ENCODE assay signal across 34 mouse cellular contexts in genomic region chr3:134895831-134896230, GRCm38 (mm10).
"Had no signal": no experiment of that assay in that cellular context is flagged by ENCODE, and none has a peak within 500 bp of the region (broad histone marks: within the 10 kb centered on the region; RNA-seq: fewer than 3 reads in every experiment).

No protein-coding gene starts in this region.

- H3K27me3 ChIP-seq: heart, embryonic 12.5 days; heart, embryonic 13.5 days; heart, embryonic 15.5 days; hindbrain, embryonic 12.5 days; hindbrain, embryonic 13.5 days; hindbrain, embryonic 15.5 days; intestine, embryonic 15.5 days; kidney, embryonic 15.5 days had no signal

- DNase-seq: heart, postnatal 10 days; heart, postnatal 36 days; heart, postnatal 4 days; kidney, adult 11 months; kidney, adult 18-20 months; kidney, adult 2 months; kidney, adult 8-10 months; kidney, adult 9 months; kidney, postnatal 10 days; kidney, postnatal 14 days; kidney, postnatal 25 days; kidney, postnatal 36 days; kidney, postnatal 4 days; layer of hippocampus, adult 9-11 months; layer of hippocampus, postnatal 36 days had no signal

- H3K4me3 ChIP-seq: heart, embryonic 12.5 days; heart, embryonic 13.5 days; heart, embryonic 15.5 days; hindbrain, embryonic 10.5 days; hindbrain, embryonic 12.5 days; hindbrain, embryonic 13.5 days; hindbrain, embryonic 15.5 days; intestine, embryonic 15.5 days; kidney, embryonic 15.5 days; layer of hippocampus, adult 2 months; left cerebral cortex, adult 2 months had no signal

- ATAC-seq: hindbrain, embryonic 16.5 days; hindbrain, postnatal 0 days; inflammation-experienced regulatory T-cells, adult 6 months; intestine, embryonic 15.5 days; intestine, embryonic 16.5 days; intestine, postnatal 0 days had no signal

- H3K4me1 ChIP-seq: heart, embryonic 12.5 days; heart, embryonic 13.5 days; heart, embryonic 15.5 days; hindbrain, embryonic 10.5 days; hindbrain, embryonic 12.5 days; hindbrain, embryonic 13.5 days; hindbrain, embryonic 15.5 days; intestine, embryonic 15.5 days; kidney, embryonic 15.5 days had no signal

- H3K27ac ChIP-seq: heart, embryonic 13.5 days; heart, embryonic 15.5 days; hindbrain, embryonic 10.5 days; hindbrain, embryonic 12.5 days; hindbrain, embryonic 13.5 days; hindbrain, embryonic 14.5 days; hindbrain, embryonic 15.5 days; hindbrain, postnatal 0 days; intestine, embryonic 15.5 days; kidney, embryonic 15.5 days; kidney, postnatal 0 days; layer of hippocampus, adult 2 months; left cerebral cortex, adult 2 months had no signal

- H3K36me3 ChIP-seq: heart, embryonic 12.5 days; heart, embryonic 13.5 days; heart, embryonic 15.5 days; hindbrain, embryonic 10.5 days; hindbrain, embryonic 12.5 days; hindbrain, embryonic 13.5 days; hindbrain, embryonic 15.5 days; intestine, embryonic 15.5 days; kidney, embryonic 15.5 days had no signal

- H3K9ac ChIP-seq: heart, embryonic 12.5 days; heart, embryonic 13.5 days; heart, embryonic 15.5 days; hindbrain, embryonic 12.5 days; hindbrain, embryonic 13.5 days; hindbrain, embryonic 14.5 days; hindbrain, embryonic 15.5 days; intestine, embryonic 15.5 days; kidney, embryonic 15.5 days had no signal

- H3K9me3 ChIP-seq: heart, embryonic 13.5 days; heart, embryonic 15.5 days; hindbrain, embryonic 10.5 days; hindbrain, embryonic 12.5 days; hindbrain, embryonic 13.5 days; hindbrain, embryonic 15.5 days; intestine, embryonic 15.5 days; kidney, embryonic 15.5 days had no signal

- H3K4me2 ChIP-seq: heart, embryonic 11.5 days; heart, embryonic 12.5 days; heart, embryonic 13.5 days; heart, embryonic 15.5 days; hindbrain, embryonic 12.5 days; hindbrain, embryonic 13.5 days; hindbrain, embryonic 14.5 days; hindbrain, embryonic 15.5 days; intestine, embryonic 15.5 days; kidney, embryonic 15.5 days had no signal
